Mouse (Mus musculus): Measurements from ENCODE around the gene Tspyl1.

DNA sequence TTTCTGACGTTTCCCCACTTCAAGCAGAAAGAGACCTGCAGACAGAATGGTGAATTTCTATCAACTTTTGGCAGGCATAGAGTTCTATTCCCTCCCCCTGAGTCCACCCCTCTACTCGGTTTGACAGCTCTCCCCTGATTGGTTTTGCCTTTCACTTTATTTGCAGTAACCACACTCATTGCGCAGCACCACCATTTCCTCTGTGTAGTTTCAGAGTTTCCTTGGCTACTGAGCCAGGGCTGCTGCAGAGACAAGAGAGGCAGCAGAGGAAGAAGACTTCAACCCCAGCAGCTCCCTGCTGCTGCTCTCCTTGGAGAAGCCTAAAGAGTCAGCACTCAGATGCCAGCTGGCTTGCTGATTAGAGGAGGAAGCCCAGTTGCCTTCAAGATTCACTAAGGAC, 46.6 kb upstream of the Tspyl1 start:
- TF ChIP-seq POLR2A (IDR thresholded peaks at IDR 0.05; ENCODE audit: control insufficient read depth, low read depth, low read length): no peak
- TF ChIP-seq CTCF (IDR thresholded peaks at IDR 0.05; ENCODE audit: control insufficient read depth, insufficient read depth, insufficient replicate concordance, low read depth, low read length): no peak

All from testis, adult 2 months (tissue).